Mouse (Mus musculus) cerebellum, adult 9-11 months (tissue): ENCODE data around the gene Myzap.
A peak's percentile ranks its signal among the peaks of the same experiment; 100 is the strongest.
"Not testable (repeated sequence)": the region's sequence is repeated elsewhere in the genome, so short reads cannot be mapped to it uniquely, and the experiment has no call there.

Experiments
- DNase-seq: peaks from one replicate; pipeline ENCODE4 v3.0.0; 2022

Myzap gene

GRCm38 (mm10) chr9:71591938-71592548 is at the start of gene Myzap:
Gene Myzap (minus strand): TSS chr9:71592360.
- DNase-seq = peak; percentile 21

DNA sequence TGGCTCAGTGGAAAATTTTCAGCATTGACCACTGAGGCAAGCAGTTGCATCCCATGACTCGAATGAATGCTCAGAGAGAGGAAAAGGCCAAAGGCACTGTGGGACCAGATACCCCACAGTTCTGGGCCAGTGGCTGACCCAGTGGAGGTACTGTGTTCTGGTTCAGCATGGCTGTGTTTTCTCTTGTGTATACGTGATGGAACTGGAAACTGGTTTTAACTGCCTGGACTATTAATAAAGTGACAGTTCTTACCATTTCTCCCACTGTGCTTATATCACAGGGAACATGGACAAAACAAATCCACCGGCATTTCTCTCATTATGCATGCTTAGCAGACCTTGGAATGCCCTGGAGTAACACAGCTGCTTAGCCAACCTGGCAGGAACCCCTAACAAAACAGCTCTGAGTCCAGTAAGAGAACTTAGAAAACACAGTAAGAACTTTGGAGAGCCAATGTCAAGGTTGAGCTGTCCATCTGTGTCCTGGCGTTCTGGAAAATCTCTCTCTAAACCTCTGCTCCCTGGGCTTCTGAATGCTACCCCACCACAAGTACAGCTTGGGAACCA is 48.3 kb upstream of the Myzap start:
- DNase-seq = no peak

DNA sequence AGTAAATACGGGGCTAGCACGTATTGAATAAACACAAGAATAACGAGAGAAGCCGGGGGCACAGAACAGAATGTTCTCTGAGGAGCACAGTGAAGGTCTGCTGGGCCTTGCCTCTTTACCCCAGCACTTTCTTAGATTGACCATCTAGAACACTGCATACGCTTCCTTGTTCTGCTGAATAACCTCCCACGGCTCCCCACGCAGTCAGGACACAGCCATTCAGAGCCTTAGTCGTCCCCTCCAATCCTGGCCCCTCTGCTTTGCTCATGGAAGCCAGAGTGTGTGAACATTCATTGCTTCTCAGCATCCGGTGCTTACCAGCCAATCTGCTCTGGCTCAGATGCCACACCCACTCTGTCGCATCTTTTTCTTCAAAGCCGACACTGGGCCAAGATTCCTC is 46.0 kb upstream of the Myzap start:
- no peak for DNase-seq

DNA sequence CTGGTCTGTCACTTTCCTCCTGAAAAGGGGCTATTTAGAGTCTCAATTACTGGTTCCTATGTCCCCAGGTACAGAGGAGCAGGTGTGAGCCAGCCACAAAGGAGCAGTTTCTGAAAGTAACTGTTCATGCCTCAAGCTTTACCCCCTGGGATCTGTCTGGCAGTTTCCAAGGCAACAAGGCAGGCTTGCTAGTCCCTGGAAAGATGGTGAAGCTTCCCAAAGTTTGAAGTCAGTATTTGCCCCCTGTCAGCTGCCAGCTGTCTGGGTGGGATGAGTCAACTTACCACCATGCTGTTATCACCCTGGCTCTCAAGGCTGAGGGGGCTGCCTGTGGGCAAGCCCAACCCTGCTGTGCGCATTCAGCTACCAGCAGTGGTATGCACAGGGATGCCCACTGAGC is 44.7 kb upstream of the Myzap start:
- no peak for DNase-seq

DNA sequence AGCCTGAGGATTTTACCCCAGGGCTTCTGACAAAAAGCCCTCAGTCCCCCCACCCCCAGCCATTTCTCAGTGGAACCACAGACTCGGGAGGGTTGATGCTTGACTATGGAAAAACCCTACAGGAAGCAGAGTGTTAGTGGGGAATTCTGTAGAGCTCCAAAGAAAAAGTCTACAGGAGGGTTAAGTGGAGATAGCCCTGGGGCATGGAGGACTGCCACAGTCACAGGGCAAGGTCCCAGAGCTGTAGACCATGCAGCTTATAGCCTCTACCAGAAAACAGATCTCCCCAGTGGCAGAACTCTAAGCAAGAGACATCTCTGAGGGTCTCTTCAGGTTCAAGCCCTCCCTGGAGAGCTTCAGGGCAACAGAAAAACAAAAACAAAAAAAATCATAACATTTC is 43.5 kb upstream of the Myzap start:
- DNase-seq = no peak

DNA sequence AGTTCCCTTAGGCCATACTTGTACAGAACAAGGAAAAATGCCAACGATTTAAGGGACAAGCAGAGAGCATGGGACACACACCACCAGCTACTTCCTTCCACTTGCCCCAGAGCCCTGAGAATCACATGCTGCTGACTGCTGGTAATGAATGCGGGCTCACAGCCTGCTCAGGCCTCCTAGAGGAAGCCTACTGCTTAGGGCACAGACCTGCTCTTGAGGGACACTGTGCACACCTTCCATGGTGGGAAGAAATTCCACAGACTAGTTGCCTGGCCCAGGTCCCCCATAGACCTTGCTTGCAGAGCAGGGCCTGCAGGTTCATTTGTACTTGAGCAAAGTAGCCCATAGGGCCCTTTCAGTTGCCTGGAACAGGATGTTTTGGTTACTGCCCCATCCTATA is 42.8 kb upstream of the Myzap start:
- no peak for DNase-seq

GRCm38 (mm10) chr9:71628921-71629320 is 36.8 kb upstream of the Myzap start:
- no peak for DNase-seq

DNA sequence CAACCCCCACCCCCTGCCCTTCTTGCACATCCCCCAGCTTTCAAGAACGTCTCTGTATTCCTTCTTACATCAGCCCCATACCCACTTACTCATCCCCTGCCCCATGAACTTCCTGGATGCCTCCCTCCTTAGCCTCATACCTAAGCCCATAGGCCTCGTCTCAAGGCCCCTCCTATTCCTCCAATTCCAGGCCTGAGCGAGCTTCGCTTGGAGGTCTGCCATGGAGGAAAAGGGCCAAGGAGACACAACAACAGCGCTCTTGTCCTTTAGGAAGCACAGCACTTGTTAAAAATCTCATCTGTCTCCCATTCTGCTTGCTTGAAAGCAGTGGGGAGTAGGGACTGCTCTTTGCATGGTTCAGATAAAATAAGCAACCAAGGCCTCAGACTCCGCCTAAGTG is 36.1 kb upstream of the Myzap start:
- DNase-seq = no peak

GRCm38 (mm10) chr9:71625961-71626360 is 33.8 kb upstream of the Myzap start:
- DNase-seq = no peak

GRCm38 (mm10) chr9:71624793-71625495 is 32.8 kb upstream of the Myzap start:
- DNase-seq = no peak

DNA sequence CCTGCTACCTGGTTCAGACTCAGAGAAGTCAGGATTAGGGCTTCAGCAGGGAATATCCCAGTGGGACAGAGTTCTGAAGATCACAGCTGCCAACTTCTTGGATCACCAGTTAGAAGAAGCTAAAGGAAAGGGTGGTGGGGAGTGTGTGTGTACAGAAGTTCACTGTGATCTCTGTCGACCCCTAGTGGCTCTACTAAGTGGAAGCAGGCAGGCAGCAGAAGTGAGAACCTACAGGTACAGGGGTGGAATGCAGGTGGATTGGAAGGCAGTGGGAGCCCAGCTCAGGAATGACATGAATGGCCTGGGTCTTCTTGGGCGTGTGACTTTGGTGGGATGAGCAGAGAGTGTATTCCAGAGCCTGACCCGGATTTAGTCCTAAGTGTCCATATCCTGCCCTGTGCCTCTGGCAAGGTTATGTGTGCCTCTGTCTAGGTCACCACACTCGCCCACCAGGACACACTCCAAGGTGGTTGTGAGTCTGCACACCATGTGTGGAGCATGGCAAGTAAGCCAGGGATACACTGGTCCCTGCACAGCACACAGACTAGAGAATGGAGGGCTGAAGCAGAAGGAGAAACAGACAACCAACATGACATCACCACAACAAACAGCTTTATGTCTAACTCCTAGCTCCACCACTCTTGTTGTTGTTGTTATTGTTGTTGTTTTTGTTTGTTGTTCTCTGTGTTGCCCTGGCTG is 31.9 kb upstream of the Myzap start:
- DNase-seq = no peak

DNA sequence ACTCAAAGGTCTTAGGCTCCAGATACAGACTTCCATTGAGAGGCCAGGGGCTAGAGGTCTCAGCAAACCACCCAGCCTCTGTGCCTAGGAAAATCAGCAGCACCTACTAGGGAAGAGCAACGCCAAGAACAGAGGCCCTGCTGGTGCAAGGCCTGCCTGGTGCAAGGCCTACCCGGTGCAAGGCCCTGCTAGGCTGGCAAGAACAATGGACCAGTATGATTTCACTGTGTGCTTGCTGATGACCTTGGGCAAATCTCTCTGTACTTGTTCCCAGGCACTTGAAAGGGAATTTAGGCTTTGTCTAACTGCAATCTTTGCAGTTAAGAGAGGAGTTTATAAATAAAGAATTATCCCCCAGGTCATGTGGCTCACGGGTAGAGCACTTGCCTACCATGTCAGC is 30.4 kb upstream of the Myzap start:
- no peak for DNase-seq

GRCm38 (mm10) chr9:71621968-71622367 is 29.8 kb upstream of the Myzap start:
- no peak for DNase-seq

DNA sequence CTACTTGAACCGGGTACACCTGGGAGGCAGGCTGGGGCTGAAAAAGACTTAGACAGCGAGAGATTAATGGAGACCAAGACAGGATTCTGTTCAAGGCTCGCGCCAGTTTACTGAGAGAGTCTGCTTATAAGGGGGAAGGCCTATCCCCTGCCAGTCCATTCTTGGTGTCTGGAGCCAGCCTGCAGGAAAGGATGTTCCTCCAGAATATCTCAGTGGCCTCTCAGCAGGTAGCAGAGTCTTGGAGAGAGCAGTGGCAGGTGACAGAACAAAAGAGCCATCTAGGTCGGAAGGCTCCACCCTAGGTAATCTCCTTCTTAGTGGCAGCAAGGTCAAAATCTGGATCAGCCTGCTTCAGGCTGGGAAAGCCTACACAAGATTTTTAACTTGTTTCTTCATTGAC is 28.0 kb upstream of the Myzap start:
- not testable (repeated sequence) for DNase-seq

- no peak for DNase-seq
Measured at GRCm38 (mm10) chr9:71617363-71617762, 25.2 kb upstream of the Myzap start.

DNA sequence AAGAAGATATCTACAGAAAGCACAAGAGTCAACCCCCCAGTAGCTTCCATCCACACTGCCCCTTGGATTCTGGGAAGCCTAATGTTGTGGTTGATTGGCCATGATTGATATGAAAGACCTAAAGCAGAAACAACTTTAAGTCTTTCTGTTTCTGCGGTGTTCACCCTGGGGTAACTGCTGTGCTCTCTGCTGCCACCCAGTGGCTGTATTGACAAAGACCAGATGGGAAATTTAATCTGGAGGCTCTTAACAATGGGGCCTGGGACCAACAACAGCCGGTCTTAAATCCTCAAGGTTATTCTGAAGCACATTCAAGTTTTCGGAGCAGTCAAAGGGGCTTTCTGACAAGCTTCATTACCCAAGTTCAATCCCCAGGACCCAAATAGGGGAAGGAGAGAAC is 24.0 kb upstream of the Myzap start:
- DNase-seq = peak; percentile 27

GRCm38 (mm10) chr9:71614643-71615042 is 22.5 kb upstream of the Myzap start:
- DNase-seq = no peak

GRCm38 (mm10) chr9:71612981-71613380 is 20.8 kb upstream of the Myzap start:
- DNase-seq = no peak

DNA sequence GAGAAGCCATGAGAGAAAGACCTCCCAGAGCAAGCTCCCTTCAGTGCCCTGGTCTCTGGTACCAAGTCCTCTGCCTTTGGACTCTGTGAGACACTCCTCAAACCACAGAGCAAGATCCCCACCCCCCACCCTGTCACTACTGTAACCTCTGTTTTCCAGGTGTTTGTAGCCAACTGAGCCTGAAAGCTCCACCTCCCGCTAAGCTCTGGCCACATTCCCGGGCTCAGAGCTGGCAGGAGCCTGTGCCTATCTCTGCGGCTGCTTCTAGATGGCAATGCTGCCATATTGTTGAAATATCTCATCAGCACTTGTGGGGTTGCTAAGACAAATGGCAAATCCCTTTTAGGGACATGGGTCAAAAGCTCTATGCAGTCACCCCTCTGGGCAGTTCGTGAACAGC is 19.7 kb upstream of the Myzap start:
- DNase-seq = no peak

GRCm38 (mm10) chr9:71609010-71609409 is 16.9 kb upstream of the Myzap start:
- no peak for DNase-seq

DNA sequence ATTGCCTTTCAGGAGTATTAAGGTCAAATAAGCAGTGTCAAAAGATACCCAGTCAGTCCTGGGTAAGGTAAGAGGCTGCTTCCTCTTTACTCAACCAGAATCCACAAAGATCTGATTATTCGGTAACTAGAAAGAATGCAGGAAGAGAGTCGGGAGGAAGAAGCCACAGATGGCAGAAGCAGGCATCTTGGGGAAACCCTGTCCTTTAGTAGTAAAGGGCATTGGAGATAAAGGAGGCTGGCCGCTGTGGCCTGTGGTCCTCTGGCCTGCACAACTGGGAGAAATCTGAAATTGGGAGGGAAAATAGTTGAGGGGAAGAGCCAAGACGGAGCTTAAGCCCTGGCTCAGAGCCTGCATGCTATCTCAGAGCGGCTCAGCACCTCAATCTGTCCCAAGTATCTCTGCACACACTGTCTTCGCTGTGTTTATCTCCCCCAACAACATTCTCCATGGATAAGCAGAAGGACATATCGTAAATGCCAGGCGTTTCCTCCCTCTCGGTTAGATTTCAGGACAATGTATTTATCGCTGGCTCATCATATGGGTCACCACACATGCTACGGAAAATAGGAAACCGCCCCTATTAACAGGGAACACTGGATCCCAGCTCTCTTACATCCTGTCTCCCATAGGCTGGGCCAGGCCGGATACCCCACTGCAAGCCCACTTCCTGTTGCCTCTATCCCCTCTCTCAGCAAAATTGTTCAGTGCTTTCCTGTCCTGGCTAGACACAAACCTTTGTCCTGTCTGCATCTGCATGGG is 14.3 kb upstream of the Myzap start:
- no peak for DNase-seq

GRCm38 (mm10) chr9:71604914-71605635 is 12.9 kb upstream of the Myzap start:
- DNase-seq = no peak

DNA sequence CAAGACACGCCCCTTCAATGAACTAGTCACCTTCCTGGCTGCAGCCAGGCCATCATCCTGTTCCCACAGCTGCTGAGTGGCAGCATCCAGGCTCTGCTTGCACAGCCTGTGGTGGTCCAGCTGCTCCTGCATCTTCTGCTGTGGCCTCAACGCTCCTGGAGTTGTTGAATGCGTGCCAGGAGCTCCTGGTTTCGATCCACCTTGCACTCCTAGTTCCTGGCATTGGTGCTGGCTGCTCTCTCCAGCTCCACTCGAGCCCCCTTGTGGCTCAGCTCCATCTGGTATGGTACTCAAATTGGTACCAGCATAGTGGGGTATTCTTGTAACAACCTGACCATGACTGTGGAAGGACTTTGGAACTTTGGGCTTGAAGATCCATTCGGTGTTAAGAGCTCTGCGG is 7.7 kb upstream of the Myzap start:
- DNase-seq = no peak
